Mouse (Mus musculus) midbrain, embryonic 12.5 days (tissue): Measurements from ENCODE around the gene Ltbp2. TPM values are rescaled to one million over a fixed set of nuclear protein-coding genes. Genes with fewer than 3 reads are reported as not detected.

Source experiments
- ATAC-seq: fragments of 200-750 bp; cut with Nextera tagmentation; 2 replicates; pipeline ENCODE4 v1.8.0; 2017; ENCODE audit warnings: low read depth, moderate TSS enrichment, moderate library complexity; ENCODE audit not compliant: low FRiP score
- H3K27ac ChIP-seq: fragments of 300-500 bp; sonication (generic); replicated peaks from 2 replicates; pipeline ENCODE4 v1.5.1; 2016; ENCODE audit warnings: mild to moderate bottlenecking
- H3K27me3 ChIP-seq: fragments of 300-500 bp; sonication (generic); 2 replicates; pipeline ENCODE4 v1.6.1; 2016; ENCODE audit warnings: mild to moderate bottlenecking
- H3K36me3 ChIP-seq: fragments of 300-500 bp; sonication (generic); 2 replicates; pipeline ENCODE4 v1.6.1; 2016
- H3K4me1 ChIP-seq: fragments of 300-500 bp; sonication (generic); 2 replicates; pipeline ENCODE4 v1.6.1; 2016
- H3K4me2 ChIP-seq: fragments of 300-500 bp; sonication (generic); replicated peaks from 2 replicates; pipeline ENCODE4 v1.6.1; 2016; ENCODE audit warnings: mild to moderate bottlenecking, moderate library complexity
- H3K4me3 ChIP-seq: fragments of 300-500 bp; sonication (generic); 2 replicates; pipeline ENCODE4 v1.5.1; 2016; ENCODE audit warnings: mild to moderate bottlenecking
- H3K9ac ChIP-seq: fragments of 300-500 bp; sonication (generic); replicated peaks from 2 replicates; pipeline ENCODE4 v1.6.1; 2016; ENCODE audit warnings: mild to moderate bottlenecking, moderate library complexity
- H3K9me3 ChIP-seq: fragments of 300-500 bp; sonication (generic); 2 replicates; pipeline ENCODE4 v1.6.1; 2016; ENCODE audit warnings: mild to moderate bottlenecking
- WGBS: fragments of 180-500 bp; shearing (Covaris S2); methylation state at CpG from one replicate; pipeline ENCODE4 v1.1.7; 2016; 5-methylcytosine and 5-hydroxymethylcytosine counted together
- polyA plus RNA-seq: library from polyadenylated mRNA; unstranded; fragments of >200 nt; fragmentation: Nextera tagmentation; extraction: Ambion mirVana; gene quantifications from 2 replicates; pipeline ENCODE4 v1.2.1, GENCODE M21; 2016

Ltbp2 gene
- polyA plus RNA-seq, 1 experiment from 2014 or later = 0.43 TPM

- 2% methylated on average over 3 of the region's 3 CpGs for WGBS
- ATAC-seq = no peak
- peaks cover 14% of the 10 kb centered on the region for H3K4me1 ChIP-seq
- peaks cover 49% of the 10 kb centered on the region for H3K27me3 ChIP-seq
- no peak overlapping the region for H3K4me2 ChIP-seq
- no peaks in the 10 kb centered on the region for H3K36me3 ChIP-seq
- no peak overlapping the region for H3K9ac ChIP-seq
- H3K27ac ChIP-seq = no peak overlapping the region
- H3K4me3 ChIP-seq = no peak overlapping the region
- H3K9me3 ChIP-seq = no peaks in the 10 kb centered on the region
Measured at GRCm38 (mm10) chr12:84873434-84873833, 2.9 kb downstream of the Ltbp2 start.

- Histone ChIP-seq H3K4me2 (no peak overlapping the region), H3K27ac (no peak overlapping the region), H3K27me3 (peaks cover 38% of the 10 kb centered on the region), H3K4me1 (peaks cover 14% of the 10 kb centered on the region), H3K36me3 (no peaks in the 10 kb centered on the region), H3K4me3 (no peak overlapping the region), H3K9me3 (no peaks in the 10 kb centered on the region), H3K9ac (no peak overlapping the region)
- no peak for ATAC-seq
- 82% methylated on average over 2 of the region's 2 CpGs for WGBS
Measured at GRCm38 (mm10) chr12:84872310-84872709, 4.0 kb downstream of the Ltbp2 start.

GRCm38 (mm10) chr12:84865431-84865830, 10.9 kb downstream of the Ltbp2 start:
- Histone ChIP-seq H3K4me1 (no peaks in the 10 kb centered on the region), H3K4me3 (no peak overlapping the region), H3K9ac (no peak overlapping the region), H3K36me3 (no peaks in the 10 kb centered on the region), H3K9me3 (no peaks in the 10 kb centered on the region), H3K27ac (no peak overlapping the region), H3K27me3 (no peaks in the 10 kb centered on the region), H3K4me2 (no peak overlapping the region)
- WGBS = 78% methylated on average over 9 of the region's 9 CpGs
- ATAC-seq = no peak

- no peaks in the 10 kb centered on the region for H3K9me3 ChIP-seq
- H3K27me3 ChIP-seq = no peaks in the 10 kb centered on the region
- no peak for ATAC-seq
- 82% methylated on average over 7 of the region's 7 CpGs for WGBS
- no peaks in the 10 kb centered on the region for H3K4me1 ChIP-seq
- H3K36me3 ChIP-seq = no peaks in the 10 kb centered on the region
- no peak overlapping the region for H3K9ac ChIP-seq
- no peak overlapping the region for H3K4me2 ChIP-seq
- H3K27ac ChIP-seq = no peak overlapping the region
- H3K4me3 ChIP-seq = no peak overlapping the region
Measured at GRCm38 (mm10) chr12:84864801-84865200, 11.5 kb downstream of the Ltbp2 start.

- Histone ChIP-seq H3K4me3 (no peak overlapping the region), H3K27me3 (no peaks in the 10 kb centered on the region), H3K4me2 (no peak overlapping the region), H3K27ac (no peak overlapping the region), H3K9ac (no peak overlapping the region), H3K36me3 (no peaks in the 10 kb centered on the region), H3K9me3 (no peaks in the 10 kb centered on the region), H3K4me1 (no peaks in the 10 kb centered on the region)
- ATAC-seq = no peak
- WGBS = 85% methylated on average over 5 of the region's 5 CpGs
Measured at GRCm38 (mm10) chr12:84863196-84863595, 13.1 kb downstream of the Ltbp2 start.

- Histone ChIP-seq H3K4me3 (no peak overlapping the region), H3K9me3 (no peaks in the 10 kb centered on the region), H3K27me3 (no peaks in the 10 kb centered on the region), H3K4me1 (no peaks in the 10 kb centered on the region), H3K27ac (no peak overlapping the region), H3K36me3 (no peaks in the 10 kb centered on the region), H3K4me2 (no peak overlapping the region), H3K9ac (no peak overlapping the region)
- WGBS = 88% methylated on average over 14 of the region's 14 CpGs
- no peak for ATAC-seq
Measured at GRCm38 (mm10) chr12:84862136-84862910, 14.0 kb downstream of the Ltbp2 start.

- no peak overlapping the region for H3K4me2 ChIP-seq
- no peaks in the 10 kb centered on the region for H3K9me3 ChIP-seq
- no peaks in the 10 kb centered on the region for H3K27me3 ChIP-seq
- no peak overlapping the region for H3K9ac ChIP-seq
- H3K36me3 ChIP-seq = no peaks in the 10 kb centered on the region
- H3K4me3 ChIP-seq = no peak overlapping the region
- WGBS = 67% methylated on average over 17 of the region's 17 CpGs
- H3K4me1 ChIP-seq = no peaks in the 10 kb centered on the region
- no peak overlapping the region for H3K27ac ChIP-seq
- no peak for ATAC-seq
Measured at GRCm38 (mm10) chr12:84858149-84859113, 17.9 kb downstream of the Ltbp2 start.

- 78% methylated on average over 4 of the region's 4 CpGs for WGBS
- H3K9me3 ChIP-seq = no peaks in the 10 kb centered on the region
- no peak overlapping the region for H3K9ac ChIP-seq
Measured at GRCm38 (mm10) chr12:84857706-84858105, 18.6 kb downstream of the Ltbp2 start.

GRCm38 (mm10) chr12:84856532-84856931, 19.8 kb downstream of the Ltbp2 start:
- 88% methylated on average over 8 of the region's 8 CpGs for WGBS
- H3K27ac ChIP-seq = no peak overlapping the region
- H3K4me1 ChIP-seq = no peaks in the 10 kb centered on the region
- H3K4me3 ChIP-seq = no peak overlapping the region
- H3K9ac ChIP-seq = no peak overlapping the region
- H3K36me3 ChIP-seq = no peaks in the 10 kb centered on the region
- ATAC-seq = no peak
- H3K4me2 ChIP-seq = no peak overlapping the region
- no peaks in the 10 kb centered on the region for H3K27me3 ChIP-seq
- no peaks in the 10 kb centered on the region for H3K9me3 ChIP-seq

More at GRCm38 (mm10) chr12:84857706-84858105, 18.6 kb downstream of the Ltbp2 start:
- no peak overlapping the region for H3K4me3 ChIP-seq
- no peaks in the 10 kb centered on the region for H3K27me3 ChIP-seq
- H3K36me3 ChIP-seq = no peaks in the 10 kb centered on the region
- H3K27ac ChIP-seq = no peak overlapping the region
- H3K4me2 ChIP-seq = no peak overlapping the region
- no peaks in the 10 kb centered on the region for H3K4me1 ChIP-seq
- no peak for ATAC-seq

- H3K4me2 ChIP-seq = no peak overlapping the region
- no peak for ATAC-seq
- WGBS = 94% methylated on average over 4 of the region's 4 CpGs
Measured at GRCm38 (mm10) chr12:84855084-84855625, 21.2 kb downstream of the Ltbp2 start.

GRCm38 (mm10) chr12:84854392-84855033, 21.8 kb downstream of the Ltbp2 start:
- H3K4me3 ChIP-seq = no peak overlapping the region
- H3K9ac ChIP-seq = no peak overlapping the region
- no peak for ATAC-seq
- no peaks in the 10 kb centered on the region for H3K36me3 ChIP-seq
- no peak overlapping the region for H3K4me2 ChIP-seq
- H3K27me3 ChIP-seq = no peaks in the 10 kb centered on the region
- H3K27ac ChIP-seq = no peak overlapping the region
- H3K9me3 ChIP-seq = no peaks in the 10 kb centered on the region
- H3K4me1 ChIP-seq = no peaks in the 10 kb centered on the region
- 91% methylated on average over 4 of the region's 4 CpGs for WGBS

More at GRCm38 (mm10) chr12:84855084-84855625, 21.2 kb downstream of the Ltbp2 start:
- Histone ChIP-seq H3K9ac (no peak overlapping the region), H3K27me3 (no peaks in the 10 kb centered on the region), H3K4me1 (no peaks in the 10 kb centered on the region), H3K4me3 (no peak overlapping the region), H3K9me3 (no peaks in the 10 kb centered on the region), H3K27ac (no peak overlapping the region), H3K36me3 (no peaks in the 10 kb centered on the region)
